Mouse (Mus musculus) C2C12 (cell line): Measurements from ENCODE around the gene Akap13.

ENCODE experiments used
- CTCF ChIP-seq: IDR thresholded peaks from one replicate; pipeline ENCODE4 v1.5.1; 2011; ENCODE audit not compliant: control insufficient read depth, insufficient read depth, insufficient read length
- USF1 ChIP-seq: IDR thresholded peaks from one replicate; pipeline ENCODE4 v1.6.1; 2011; ENCODE audit warnings: low read depth, mild to moderate bottlenecking, control low read depth, moderate library complexity

- TF ChIP-seq USF1 (no peak), CTCF (no peak)
These were observed 326.8 kb downstream of the Akap13 start for GRCm38 (mm10) chr7:75781948-75782722.
